Mouse (Mus musculus) liver, embryonic 14.5 days (tissue): ENCODE results near the gene Il16. TPM values are rescaled to one million over a fixed set of nuclear protein-coding genes. Genes with fewer than 3 reads are reported as not detected.

Experiments
- ATAC-seq: fragments of 200-750 bp; cut with Nextera tagmentation; 2 replicates; pipeline ENCODE4 v1.8.0; 2017; ENCODE audit warnings: moderate number of reproducible peaks, mild to moderate bottlenecking, moderate library complexity; ENCODE audit not compliant: insufficient read depth
- DNase-seq, 3 experiments: peaks; one replicate each; pipeline ENCODE4 v3.0.0-alpha.2; 2012 to 2013; ENCODE audit warnings: low read depth in 3 of 3, low spot score in 3 of 3
- H3K27ac ChIP-seq: fragments of 300-500 bp; sonication (generic); 2 replicates; pipeline ENCODE4 v1.5.1; 2014; ENCODE audit warnings: moderate library complexity, mild to moderate bottlenecking, control low read depth, inconsistent platforms
- H3K27me3 ChIP-seq: fragments of 300-500 bp; sonication (generic); 2 replicates; pipeline ENCODE4 v1.6.1; 2014; ENCODE audit warnings: mild to moderate bottlenecking, low read length, moderate library complexity; ENCODE audit not compliant: control insufficient read depth, insufficient read depth
- H3K36me3 ChIP-seq: fragments of 300-500 bp; sonication (generic); replicated peaks from 2 replicates; pipeline ENCODE4 v1.6.1; 2014; ENCODE audit warnings: low read depth; ENCODE audit not compliant: control insufficient read depth, insufficient read depth
- H3K4me1 ChIP-seq, 2 experiments: fragments of 200-500 bp in 1 of 2; fragments of 300-500 bp in 1 of 2; sonication (generic) in 1 of 2; replicated peaks; 2 replicates each; pipeline ENCODE4 v1.6.1; 2012 to 2014; ENCODE audit warnings: antibody characterized with exemption in 1 of 2, inconsistent platforms in 1 of 2, low read length in 1 of 2; ENCODE audit not compliant: control insufficient read depth in 2 of 2, insufficient read depth in 2 of 2
- H3K4me2 ChIP-seq: fragments of 300-500 bp; sonication (generic); 2 replicates; pipeline ENCODE4 v1.6.1; 2014; ENCODE audit warnings: low read depth, mild to moderate bottlenecking, control low read depth, moderate library complexity
- H3K4me3 ChIP-seq, 2 experiments: fragments of 200-500 bp in 1 of 2; fragments of 300-500 bp in 1 of 2; sonication (generic) in 1 of 2; 2 replicates each; pipeline ENCODE4 v1.5.1; 2012 to 2014; ENCODE audit warnings: low read depth in 2 of 2, low read length in 2 of 2, mild to moderate bottlenecking in 2 of 2, control low read depth in 1 of 2, inconsistent platforms in 1 of 2, moderate library complexity in 1 of 2; ENCODE audit not compliant: insufficient read depth in 1 of 2
- H3K9ac ChIP-seq: fragments of 300-500 bp; sonication (generic); replicated peaks from 2 replicates; pipeline ENCODE4 v1.6.1; 2014; ENCODE audit warnings: mild to moderate bottlenecking, control low read depth, moderate library complexity
- H3K9me3 ChIP-seq: fragments of 300-500 bp; sonication (generic); 2 replicates; pipeline ENCODE4 v1.6.1; 2016; ENCODE audit warnings: low read length, mixed read lengths; ENCODE audit not compliant: control insufficient read depth
- CTCF ChIP-seq: IDR thresholded peaks from 2 replicates; pipeline ENCODE4 v1.5.1; 2016; ENCODE audit warnings: antibody characterized with exemption, low read depth, control low read depth
- EP300 ChIP-seq: IDR thresholded peaks from 2 replicates; pipeline ENCODE4 v1.6.1; 2016; ENCODE audit warnings: antibody characterized with exemption, low read depth
- WGBS: fragments of 180-500 bp; shearing (Covaris S2); extraction: QIAGEN DNeasy Blood & Tissue Kit; methylation state at CpG from one replicate; pipeline ENCODE4 v1.1.7; 2014; ENCODE audit not compliant: insufficient replicate concordance; 5-methylcytosine and 5-hydroxymethylcytosine counted together
- polyA plus RNA-seq, 2 experiments: library from polyadenylated mRNA; depleted of rRNA in 1 of 2; stranded (reverse) in 1 of 2; unstranded in 1 of 2; fragments of >200 nt; fragmentation: Nextera tagmentation in 1 of 2; extraction: Ambion mirVana in 1 of 2; gene quantifications; 2 replicates each; pipeline versions ENCODE4 v1.2.1 to v1.2.3; 2012 to 2014

The Il16 gene
- polyA plus RNA-seq, 2 experiments, result 2.3 to 3.8 TPM

GRCm38 (mm10) chr7:83751055-83751454 lies 5.5 kb upstream of the Il16 start:
- no peak for DNase-seq
- Histone ChIP-seq H3K4me2 (no peak overlapping the region), H3K4me1 (no peaks in the 10 kb centered on the region), H3K4me3 (no peak overlapping the region), H3K9me3 (no peaks in the 10 kb centered on the region), H3K27ac (no peak overlapping the region), H3K36me3 (no peaks in the 10 kb centered on the region), H3K9ac (no peak overlapping the region), H3K27me3 (no peaks in the 10 kb centered on the region)
- no peak for ATAC-seq
- no peak for TF ChIP-seq CTCF
- no peak for TF ChIP-seq EP300
- 48% methylated on average over 1 of the region's 1 CpGs for WGBS

- no peak for ATAC-seq
- Histone ChIP-seq H3K4me1 (no peaks in the 10 kb centered on the region), H3K4me3 (no peak overlapping the region), H3K9me3 (no peaks in the 10 kb centered on the region), H3K4me2 (no peak overlapping the region), H3K36me3 (no peaks in the 10 kb centered on the region), H3K9ac (no peak overlapping the region), H3K27me3 (no peaks in the 10 kb centered on the region), H3K27ac (no peak overlapping the region)
- TF ChIP-seq CTCF (no peak), EP300 (no peak)
- 62% methylated on average over 1 of the region's 1 CpGs for WGBS
- DNase-seq, result no peak
Measured at GRCm38 (mm10) chr7:83748405-83748804, 2.9 kb upstream of the Il16 start.

- Histone ChIP-seq H3K9me3 (no peaks in the 10 kb centered on the region), H3K27me3 (no peaks in the 10 kb centered on the region), H3K36me3 (no peaks in the 10 kb centered on the region), H3K4me2 (no peak overlapping the region), H3K4me3 (no peak overlapping the region), H3K27ac (no peak overlapping the region), H3K4me1 (no peaks in the 10 kb centered on the region), H3K9ac (no peak overlapping the region)
- no peak for ATAC-seq
- DNase-seq, result no peak
- TF ChIP-seq EP300, result no peak
- TF ChIP-seq CTCF, result no peak
- WGBS, result 48% methylated on average over 8 of the region's 8 CpGs
Measured at GRCm38 (mm10) chr7:83746107-83746687, 671 bp upstream of the Il16 start.

GRCm38 (mm10) chr7:83745065-83745412 lies 487 bp downstream of the Il16 start:
- no peak overlapping the region for H3K4me3 ChIP-seq
- WGBS, result 71% methylated on average over 9 of the region's 9 CpGs
- H3K4me2 ChIP-seq, result no peak overlapping the region
- no peaks in the 10 kb centered on the region for H3K4me1 ChIP-seq
- ATAC-seq (no peak), DNase-seq (no peak)
- no peak overlapping the region for H3K27ac ChIP-seq
- H3K9ac ChIP-seq, result no peak overlapping the region
- no peaks in the 10 kb centered on the region for H3K27me3 ChIP-seq
- H3K9me3 ChIP-seq, result no peaks in the 10 kb centered on the region
- no peak for TF ChIP-seq EP300
- H3K36me3 ChIP-seq, result no peaks in the 10 kb centered on the region

- no peak for DNase-seq
- Histone ChIP-seq H3K27ac (no peak overlapping the region), H3K4me2 (no peak overlapping the region), H3K4me1 (no peaks in the 10 kb centered on the region), H3K9me3 (no peaks in the 10 kb centered on the region), H3K36me3 (no peaks in the 10 kb centered on the region), H3K4me3 (no peak overlapping the region), H3K27me3 (no peaks in the 10 kb centered on the region), H3K9ac (no peak overlapping the region)
- WGBS, result 66% methylated on average over 4 of the region's 4 CpGs
- no peak for TF ChIP-seq CTCF
- no peak for TF ChIP-seq EP300
- no peak for ATAC-seq
Measured at GRCm38 (mm10) chr7:83744250-83744649, 1.3 kb downstream of the Il16 start.
